ENCODE assay signal across 8 mouse cellular contexts in genomic region chr12:77060060-77060695, GRCm38 (mm10).
A peak's percentile ranks its signal among the peaks of the same experiment; 100 is the strongest.
DNase-seq lines count a peak whose midpoint lies in the region; ATAC-seq lines count a peak whose summit lies in the region.

No protein-coding gene starts in this region.

- H3K36me3 ChIP-seq in forebrain, embryonic 14.5 days (ENCODE audit: control insufficient read depth, insufficient read depth, low read length), result no peaks in the 10 kb centered on the region
- no peaks in the 10 kb centered on the region for H3K36me3 ChIP-seq in intestine, embryonic 14.5 days (ENCODE audit: control insufficient read depth, insufficient read depth, low read length)
- no peaks in the 10 kb centered on the region for H3K36me3 ChIP-seq in liver, embryonic 16.5 days (ENCODE audit: control insufficient read depth, insufficient read depth)

- no peaks in the 10 kb centered on the region for H3K4me1 ChIP-seq in forebrain, embryonic 14.5 days (ENCODE audit: control insufficient read depth, insufficient read depth, low read length)
- peaks cover 15% of the 10 kb centered on the region; the same call in 1 of the 2 replicates for H3K4me1 ChIP-seq in intestine, embryonic 14.5 days (replicated peaks; ENCODE audit: control insufficient read depth, insufficient read depth, low read length)
- H3K4me1 ChIP-seq in liver, embryonic 16.5 days (ENCODE audit: control insufficient read depth, low read depth, low read length), result peaks cover 17% of the 10 kb centered on the region

- no peaks in the 10 kb centered on the region for H3K9me3 ChIP-seq in forebrain, embryonic 14.5 days (replicated peaks; ENCODE audit: control insufficient read depth, low read length)
- no peaks in the 10 kb centered on the region for H3K9me3 ChIP-seq in intestine, embryonic 14.5 days (ENCODE audit: control insufficient read depth, low read length)
- H3K9me3 ChIP-seq in liver, embryonic 16.5 days (replicated peaks; ENCODE audit: control insufficient read depth, low read length), result no peaks in the 10 kb centered on the region

- H3K9ac ChIP-seq in forebrain, embryonic 14.5 days (ENCODE audit: low read length), result no peak overlapping the region
- no peak overlapping the region for H3K9ac ChIP-seq in intestine, embryonic 14.5 days (ENCODE audit: low read length)
- peak overlapping the region; percentile 26; the same call in 1 of the 2 replicates for H3K9ac ChIP-seq in liver, embryonic 16.5 days (ENCODE audit: low read depth, low read length)

- peak; percentile 42 for DNase-seq in urinary bladder, postnatal 14 days (ENCODE audit: low spot score)
- DNase-seq in urinary bladder, postnatal 25 days (ENCODE audit: low spot score), result no peak
- peak; percentile 35 for DNase-seq in forebrain, embryonic 14.5 days (ENCODE audit: low spot score)
- DNase-seq in intestine, embryonic 14.5 days (ENCODE audit: low spot score), result no peak
- DNase-seq in layer of hippocampus, postnatal 10 days (ENCODE audit: low spot score in 2 of 2), result no peak

- H3K4me3 ChIP-seq in forebrain, embryonic 14.5 days (ENCODE audit: low read depth, low read length), result no peak overlapping the region
- 0 out of 2 replicates have a peak overlapping the region, but pooled peaks have one; percentile 3 for H3K4me3 ChIP-seq in intestine, embryonic 14.5 days (ENCODE audit: low read depth, low read length)
- peak overlapping the region; percentile 52 for H3K4me3 ChIP-seq in liver, embryonic 16.5 days (ENCODE audit: low read depth, low read length)

- peak; percentile 54; the same call in 1 of the 2 replicates for ATAC-seq in forebrain, embryonic 14.5 days
- ATAC-seq in intestine, embryonic 14.5 days (replicated peaks; ENCODE audit: low FRiP score, low TSS enrichment, low read depth), result 0 out of 2 replicates have a peak, but pooled peaks have one; percentile 43
- peak; percentile 37; the same call in 1 of the 2 replicates for ATAC-seq in liver, embryonic 16.5 days (ENCODE audit: low read depth)
- ATAC-seq in neutrophil, adult 5-6 weeks (ENCODE audit: extremely low read depth, insufficient number of reproducible peaks, low FRiP score, poor library complexity, severe bottlenecking), result peak; percentile 66
- ATAC-seq in frontal cortex, adult (ENCODE audit: low TSS enrichment), result no peak

- H3K27me3 ChIP-seq in forebrain, embryonic 14.5 days (replicated peaks; ENCODE audit: control insufficient read depth, insufficient read depth, low read length), result no peaks in the 10 kb centered on the region
- no peaks in the 10 kb centered on the region for H3K27me3 ChIP-seq in intestine, embryonic 14.5 days (replicated peaks; ENCODE audit: control insufficient read depth, insufficient read depth, low read length)
- no peaks in the 10 kb centered on the region for H3K27me3 ChIP-seq in liver, embryonic 16.5 days (ENCODE audit: control insufficient read depth, insufficient read depth, low read depth, low read length)

- no peak overlapping the region; the same call in 1 of the 2 replicates for H3K4me2 ChIP-seq in forebrain, embryonic 14.5 days (ENCODE audit: low read length)
- H3K4me2 ChIP-seq in intestine, embryonic 14.5 days (ENCODE audit: low read length), result peak overlapping the region; percentile 37
- peak overlapping the region; percentile 62 for H3K4me2 ChIP-seq in liver, embryonic 16.5 days (ENCODE audit: low read depth, low read length)

- WGBS in forebrain, embryonic 14.5 days, result 38% methylated on average over 16 of the region's 16 CpGs
- 47% methylated on average over 16 of the region's 16 CpGs for WGBS in intestine, embryonic 14.5 days
- 9% methylated on average over 16 of the region's 16 CpGs for WGBS in liver, embryonic 16.5 days (ENCODE audit: insufficient replicate concordance)

- no peak overlapping the region for H3K27ac ChIP-seq in forebrain, embryonic 14.5 days (ENCODE audit: low read depth, low read length)
- no peak overlapping the region for H3K27ac ChIP-seq in intestine, embryonic 14.5 days (ENCODE audit: low read depth)
- 0 out of 2 replicates have a peak overlapping the region, but pooled peaks have one; percentile 16 for H3K27ac ChIP-seq in liver, embryonic 16.5 days (ENCODE audit: low read length)

Comparison
In these comparisons a context has a peak if more than half of its experiments do, and no peak if none do; other contexts are left out.
1. DNase-seq: peak in urinary bladder, postnatal 14 days (single experiment) and forebrain, embryonic 14.5 days (single experiment); none in urinary bladder, postnatal 25 days (single experiment), intestine, embryonic 14.5 days (single experiment) and layer of hippocampus, postnatal 10 days (0 of 2).